Mouse (Mus musculus): ENCODE data around the gene Hist1h4i. TPM values are rescaled to one million over a fixed set of nuclear protein-coding genes. Genes with fewer than 3 reads are reported as not detected.
A peak's percentile ranks its signal among the peaks of the same experiment; 100 is the strongest.

Hist1h4i gene
- polyA plus RNA-seq, 1 experiment from 2014 or later = 14.5 TPM

- Histone ChIP-seq H3K4me3 (replicated peaks; ENCODE audit: low read length) (peak overlapping the region; percentile 49), H3K27me3 (replicated peaks; ENCODE audit: control insufficient read depth, insufficient read depth, low read length) (peaks cover 85% of the 10 kb centered on the region), H3K27ac (ENCODE audit: low read length) (no peak overlapping the region), H3K9ac (replicated peaks; ENCODE audit: low read depth, low read length) (peak overlapping the region; percentile 47), H3K4me1 (replicated peaks; ENCODE audit: control insufficient read depth, insufficient read depth, low read length) (peaks cover 16% of the 10 kb centered on the region), H3K9me3 (ENCODE audit: control insufficient read depth, low read length) (no peaks in the 10 kb centered on the region), H3K36me3 (ENCODE audit: control insufficient read depth, insufficient read depth) (no peaks in the 10 kb centered on the region), H3K4me2 (ENCODE audit: low read length) (peak overlapping the region; percentile 85)
- peak; percentile 86 for ATAC-seq
- WGBS = under 1% methylated on average over 45 of the region's 45 CpGs
These were observed 35.4 kb downstream of the Hist1h4i start for GRCm38 (mm10) chr13:22005605-22006333.

- no peak overlapping the region for H3K9ac ChIP-seq (replicated peaks; ENCODE audit: low read depth, low read length)
- H3K4me2 ChIP-seq (ENCODE audit: low read length) = no peak overlapping the region
- 25% methylated on average over 5 of the region's 5 CpGs for WGBS
- H3K36me3 ChIP-seq (ENCODE audit: control insufficient read depth, insufficient read depth) = no peaks in the 10 kb centered on the region
- ATAC-seq = no peak
- no peaks in the 10 kb centered on the region for H3K9me3 ChIP-seq (ENCODE audit: control insufficient read depth, low read length)
- peaks cover 18% of the 10 kb centered on the region for H3K4me1 ChIP-seq (replicated peaks; ENCODE audit: control insufficient read depth, insufficient read depth, low read length)
- no peak overlapping the region for H3K27ac ChIP-seq (ENCODE audit: low read length)
- H3K27me3 ChIP-seq (replicated peaks; ENCODE audit: control insufficient read depth, insufficient read depth, low read length) = peaks cover 85% of the 10 kb centered on the region
- no peak overlapping the region for H3K4me3 ChIP-seq (replicated peaks; ENCODE audit: low read length)
These were observed 39.3 kb downstream of the Hist1h4i start for GRCm38 (mm10) chr13:22001823-22002222.

DNA sequence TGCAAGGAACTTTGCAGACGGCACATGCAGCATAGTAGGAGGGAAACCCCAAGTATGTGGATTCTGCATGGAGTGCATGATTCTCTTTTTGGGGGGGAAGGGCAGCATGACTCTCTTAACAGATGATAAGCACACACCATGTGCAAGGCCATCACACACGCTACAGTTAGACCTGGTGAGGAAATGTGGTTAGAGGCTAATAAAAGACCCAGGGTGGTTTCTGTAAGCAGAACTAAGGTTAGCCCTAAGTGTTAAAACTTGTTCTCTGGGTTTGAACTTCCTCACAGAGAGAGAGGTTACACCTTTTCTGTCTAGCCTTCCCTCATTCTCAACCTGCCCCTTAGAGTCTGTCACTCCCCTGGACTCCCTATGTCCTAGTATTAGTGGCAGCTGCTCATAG, 39.8 kb downstream of the Hist1h4i start:
- Histone ChIP-seq H3K36me3 (ENCODE audit: control insufficient read depth, insufficient read depth) (no peaks in the 10 kb centered on the region), H3K4me3 (replicated peaks; ENCODE audit: low read length) (no peak overlapping the region), H3K9ac (replicated peaks; ENCODE audit: low read depth, low read length) (no peak overlapping the region), H3K27ac (ENCODE audit: low read length) (no peak overlapping the region), H3K27me3 (replicated peaks; ENCODE audit: control insufficient read depth, insufficient read depth, low read length) (peaks cover 84% of the 10 kb centered on the region), H3K4me2 (ENCODE audit: low read length) (no peak overlapping the region), H3K4me1 (replicated peaks; ENCODE audit: control insufficient read depth, insufficient read depth, low read length) (peaks cover 13% of the 10 kb centered on the region), H3K9me3 (ENCODE audit: control insufficient read depth, low read length) (no peaks in the 10 kb centered on the region; the same call in 1 of the 2 replicates)
- no peak for ATAC-seq
- 56% methylated on average over 2 of the region's 2 CpGs for whole genome bisulfite sequencing

DNA sequence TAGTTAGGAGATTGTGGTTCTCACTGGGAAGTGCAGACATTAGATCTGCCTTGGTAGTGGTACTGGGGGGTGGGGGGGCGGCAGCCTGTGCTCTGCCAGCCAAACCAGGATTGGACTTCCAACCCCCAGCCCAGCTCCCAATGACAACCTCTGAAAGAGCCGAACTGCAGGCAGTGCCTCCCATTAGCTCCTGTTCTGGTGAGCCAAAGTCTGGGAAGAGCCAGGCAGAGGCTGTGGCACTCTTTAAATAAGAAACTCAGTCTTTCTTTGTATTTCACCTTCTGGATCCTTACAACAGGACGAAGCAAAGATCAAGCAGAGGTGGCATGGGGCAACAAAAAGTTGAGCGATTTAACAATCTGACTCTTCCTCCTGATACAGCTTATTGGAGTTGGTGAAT, 42.0 kb downstream of the Hist1h4i start:
- Histone ChIP-seq H3K27ac (ENCODE audit: low read length) (no peak overlapping the region), H3K9ac (replicated peaks; ENCODE audit: low read depth, low read length) (no peak overlapping the region), H3K4me2 (ENCODE audit: low read length) (no peak overlapping the region), H3K27me3 (replicated peaks; ENCODE audit: control insufficient read depth, insufficient read depth, low read length) (peaks cover 83% of the 10 kb centered on the region), H3K9me3 (ENCODE audit: control insufficient read depth, low read length) (no peaks in the 10 kb centered on the region; the same call in 1 of the 2 replicates), H3K4me1 (replicated peaks; ENCODE audit: control insufficient read depth, insufficient read depth, low read length) (peaks cover 12% of the 10 kb centered on the region), H3K4me3 (replicated peaks; ENCODE audit: low read length) (no peak overlapping the region), H3K36me3 (ENCODE audit: control insufficient read depth, insufficient read depth) (no peaks in the 10 kb centered on the region)
- ATAC-seq = no peak
- 34% methylated on average over 4 of the region's 4 CpGs for WGBS

GRCm38 (mm10) chr13:21998412-21998811, 42.8 kb downstream of the Hist1h4i start:
- H3K27me3 ChIP-seq (replicated peaks; ENCODE audit: control insufficient read depth, insufficient read depth, low read length) = peaks cover 80% of the 10 kb centered on the region
- H3K9ac ChIP-seq (replicated peaks; ENCODE audit: low read depth, low read length) = no peak overlapping the region
- no peak overlapping the region for H3K27ac ChIP-seq (ENCODE audit: low read length)
- no peaks in the 10 kb centered on the region; the same call in 1 of the 2 replicates for H3K9me3 ChIP-seq (ENCODE audit: control insufficient read depth, low read length)
- no peak overlapping the region for H3K4me2 ChIP-seq (ENCODE audit: low read length)
- no peaks in the 10 kb centered on the region for H3K36me3 ChIP-seq (ENCODE audit: control insufficient read depth, insufficient read depth)
- no peak for ATAC-seq
- 19% methylated on average over 3 of the region's 3 CpGs for WGBS
- H3K4me3 ChIP-seq (replicated peaks; ENCODE audit: low read length) = no peak overlapping the region
- H3K4me1 ChIP-seq (replicated peaks; ENCODE audit: control insufficient read depth, insufficient read depth, low read length) = peaks cover 12% of the 10 kb centered on the region

DNA sequence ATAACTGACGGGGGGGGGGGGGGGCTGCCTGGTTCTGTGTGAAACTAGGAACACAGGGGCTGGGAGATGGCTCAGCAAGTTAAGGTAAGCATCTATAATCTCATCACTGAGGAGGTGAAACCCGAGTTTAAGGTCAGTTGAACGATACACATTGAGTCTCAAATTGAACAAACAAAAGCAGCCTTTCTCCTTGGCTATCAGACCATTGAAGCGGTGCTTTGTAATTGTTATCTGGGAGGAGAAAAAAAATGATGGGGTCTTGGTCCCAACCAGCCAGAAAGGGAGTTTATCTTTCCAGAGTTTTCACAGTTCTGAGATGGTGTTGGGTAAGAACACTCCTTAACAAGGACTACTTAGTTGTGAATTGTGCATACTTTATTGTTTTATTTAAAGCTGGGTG, 43.3 kb downstream of the Hist1h4i start:
- no peak overlapping the region for H3K27ac ChIP-seq (ENCODE audit: low read length)
- no peaks in the 10 kb centered on the region for H3K36me3 ChIP-seq (ENCODE audit: control insufficient read depth, insufficient read depth)
- no peak for ATAC-seq
- 7% methylated on average over 4 of the region's 4 CpGs for WGBS
- peaks cover 74% of the 10 kb centered on the region for H3K27me3 ChIP-seq (replicated peaks; ENCODE audit: control insufficient read depth, insufficient read depth, low read length)
- peaks cover 12% of the 10 kb centered on the region for H3K4me1 ChIP-seq (replicated peaks; ENCODE audit: control insufficient read depth, insufficient read depth, low read length)
- H3K9me3 ChIP-seq (ENCODE audit: control insufficient read depth, low read length) = no peaks in the 10 kb centered on the region; the same call in 1 of the 2 replicates
- no peak overlapping the region for H3K4me3 ChIP-seq (replicated peaks; ENCODE audit: low read length)
- no peak overlapping the region for H3K9ac ChIP-seq (replicated peaks; ENCODE audit: low read depth, low read length)
- no peak overlapping the region for H3K4me2 ChIP-seq (ENCODE audit: low read length)

GRCm38 (mm10) chr13:21997201-21997820, 43.9 kb downstream of the Hist1h4i start:
- Histone ChIP-seq H3K4me2 (ENCODE audit: low read length) (peak overlapping the region; percentile 23; the same call in 1 of the 2 replicates), H3K36me3 (ENCODE audit: control insufficient read depth, insufficient read depth) (no peaks in the 10 kb centered on the region), H3K4me1 (replicated peaks; ENCODE audit: control insufficient read depth, insufficient read depth, low read length) (peaks cover 12% of the 10 kb centered on the region), H3K27me3 (replicated peaks; ENCODE audit: control insufficient read depth, insufficient read depth, low read length) (peaks cover 68% of the 10 kb centered on the region), H3K27ac (ENCODE audit: low read length) (no peak overlapping the region), H3K4me3 (replicated peaks; ENCODE audit: low read length) (peak overlapping the region; percentile 14; the same call in 1 of the 2 replicates), H3K9me3 (ENCODE audit: control insufficient read depth, low read length) (no peaks in the 10 kb centered on the region; the same call in 1 of the 2 replicates), H3K9ac (replicated peaks; ENCODE audit: low read depth, low read length) (no peak overlapping the region)
- ATAC-seq = no peak
- 2% methylated on average over 21 of the region's 21 CpGs for WGBS

DNA sequence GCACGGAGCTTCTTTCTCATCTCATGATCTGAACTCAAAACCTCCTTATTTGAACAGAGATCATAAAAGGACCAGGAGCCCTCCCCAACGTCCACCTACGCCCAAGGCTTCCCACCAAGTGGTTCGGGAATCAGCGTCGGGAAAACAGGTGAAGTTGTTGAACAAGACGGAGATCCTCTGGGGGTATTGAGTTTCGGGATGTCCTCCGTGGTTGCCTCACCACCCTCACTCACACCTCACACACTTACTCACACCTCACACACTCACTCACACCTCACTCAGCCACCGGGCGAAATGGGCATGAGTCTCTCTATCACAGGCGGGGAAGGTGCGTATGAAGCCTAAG, 44.3 kb downstream of the Hist1h4i start:
- Histone ChIP-seq H3K27me3 (replicated peaks; ENCODE audit: control insufficient read depth, insufficient read depth, low read length) (peaks cover 64% of the 10 kb centered on the region), H3K4me1 (replicated peaks; ENCODE audit: control insufficient read depth, insufficient read depth, low read length) (peaks cover 12% of the 10 kb centered on the region), H3K36me3 (ENCODE audit: control insufficient read depth, insufficient read depth) (no peaks in the 10 kb centered on the region), H3K9ac (replicated peaks; ENCODE audit: low read depth, low read length) (no peak overlapping the region), H3K4me2 (ENCODE audit: low read length) (peak overlapping the region; percentile 23; the same call in 1 of the 2 replicates), H3K4me3 (replicated peaks; ENCODE audit: low read length) (0 out of 2 replicates have a peak overlapping the region, but pooled peaks have one; percentile 14), H3K27ac (ENCODE audit: low read length) (no peak overlapping the region), H3K9me3 (ENCODE audit: control insufficient read depth, low read length) (no peaks in the 10 kb centered on the region; the same call in 1 of the 2 replicates)
- 2% methylated on average over 13 of the region's 13 CpGs for WGBS
- no peak for ATAC-seq

DNA sequence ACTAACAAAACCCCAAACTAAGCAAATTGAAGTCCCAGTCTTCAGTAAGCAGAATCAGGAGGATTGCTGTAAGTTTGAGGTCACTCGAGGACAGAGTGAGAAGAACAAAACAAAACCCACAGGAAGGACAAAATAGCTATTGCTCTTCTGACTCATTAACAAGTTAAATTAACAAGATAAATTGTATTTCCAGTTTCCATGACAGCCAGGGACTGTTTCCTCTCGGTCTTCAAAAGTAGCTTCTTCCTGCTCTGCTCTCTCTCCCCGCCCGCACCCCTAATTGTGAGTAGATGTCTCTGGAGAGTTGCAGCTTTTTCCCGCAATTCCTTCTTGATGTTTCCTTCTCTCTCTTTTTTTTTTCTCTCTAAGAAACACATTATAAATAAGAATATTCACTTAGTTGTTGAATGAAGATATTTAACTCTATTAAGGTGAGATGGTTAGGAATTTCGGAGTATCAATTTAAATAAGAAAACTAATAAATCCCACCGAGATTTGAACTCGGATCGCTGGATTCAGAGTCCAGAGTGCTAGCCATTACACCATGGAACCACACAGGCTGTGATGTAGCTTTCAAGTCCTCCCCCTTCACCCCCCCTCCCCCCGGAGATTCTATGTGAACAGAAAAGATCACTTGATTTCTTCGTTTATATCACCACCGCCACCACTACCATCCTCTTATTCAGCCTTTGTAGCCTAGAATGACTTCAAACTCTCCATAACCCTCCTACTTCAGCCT, 44.9 kb downstream of the Hist1h4i start:
- H3K9ac ChIP-seq (replicated peaks; ENCODE audit: low read depth, low read length) = no peak overlapping the region

More for the DNA sequence above, 44.9 kb downstream of the Hist1h4i start:
- 1% methylated on average over 12 of the region's 12 CpGs for WGBS
- H3K4me3 ChIP-seq (replicated peaks; ENCODE audit: low read length) = no peak overlapping the region
- no peak for ATAC-seq
- H3K4me2 ChIP-seq (ENCODE audit: low read length) = peak overlapping the region; percentile 16; the same call in 1 of the 2 replicates
- H3K4me1 ChIP-seq (replicated peaks; ENCODE audit: control insufficient read depth, insufficient read depth, low read length) = peaks cover 12% of the 10 kb centered on the region
- H3K36me3 ChIP-seq (ENCODE audit: control insufficient read depth, insufficient read depth) = no peaks in the 10 kb centered on the region
- H3K9me3 ChIP-seq (ENCODE audit: control insufficient read depth, low read length) = no peaks in the 10 kb centered on the region; the same call in 1 of the 2 replicates
- peaks cover 60% of the 10 kb centered on the region for H3K27me3 ChIP-seq (replicated peaks; ENCODE audit: control insufficient read depth, insufficient read depth, low read length)
- no peak overlapping the region for H3K27ac ChIP-seq (ENCODE audit: low read length)

Data from forebrain, embryonic 16.5 days (tissue).